Comparison of ENCODE assay signal across 9 mouse cellular contexts in the genomic region with DNA sequence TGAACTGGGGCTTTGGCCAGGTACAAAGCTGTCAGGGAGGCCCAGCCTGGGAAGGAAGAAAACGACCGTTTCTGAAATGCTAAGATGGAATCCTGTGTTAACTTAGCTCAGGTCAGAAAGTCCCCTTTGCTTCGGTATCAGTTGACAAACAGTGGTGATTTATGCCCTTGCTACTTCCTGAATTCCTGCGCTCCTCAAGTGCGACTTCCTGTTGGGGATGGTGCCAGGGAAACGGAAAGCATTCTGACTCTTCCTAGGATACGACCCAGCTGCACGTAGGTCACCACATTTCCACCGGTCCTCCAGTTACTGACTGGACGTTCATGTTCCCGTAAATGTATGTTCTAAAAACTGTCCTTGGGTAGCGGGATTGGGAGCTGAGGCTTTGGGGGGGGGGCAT.
DNase-seq lines count a peak whose midpoint lies in the region; ATAC-seq and TF ChIP-seq lines count a peak whose summit lies in the region.
"Had no signal": no experiment of that assay in that cellular context is flagged by ENCODE, and none has a peak within 500 bp of the region (broad histone marks: within the 10 kb centered on the region; RNA-seq: fewer than 3 reads in every experiment).

No protein-coding gene starts in this region.

- no peak for TF ChIP-seq POLR2A in liver, adult 2 months (IDR thresholded peaks at IDR 0.05; ENCODE audit: extremely low read depth, insufficient read depth, low read length)

- no peak overlapping the region for H3K9ac ChIP-seq in liver, adult 2 months (ENCODE audit: low read depth, low read length)
- no peak overlapping the region for H3K9ac ChIP-seq in liver, embryonic 11.5 days (ENCODE audit: low read depth, low read length)
- H3K9ac ChIP-seq in stomach, embryonic 16.5 days (ENCODE audit: low read length) = no peak overlapping the region
- H3K9ac ChIP-seq: hindbrain, embryonic 15.5 days had no signal

- ATAC-seq in liver, embryonic 11.5 days (replicated peaks; ENCODE audit: low FRiP score) = no peak
- no peak for ATAC-seq in stomach, embryonic 16.5 days (ENCODE audit: insufficient read depth, low FRiP score)

- WGBS in liver, adult 2 months = 53% methylated on average over 12 of the region's 12 CpGs
- WGBS in liver, embryonic 11.5 days = 34% methylated on average over 12 of the region's 12 CpGs
- WGBS in limb, embryonic 10.5 days = 40% methylated on average over 12 of the region's 12 CpGs
- WGBS in stomach, embryonic 16.5 days = 25% methylated on average over 12 of the region's 12 CpGs

- TF ChIP-seq CTCF in liver, adult 2 months (IDR thresholded peaks at IDR 0.05; ENCODE audit: low read depth, low read length) = no peak

- no peaks in the 10 kb centered on the region for H3K36me3 ChIP-seq in liver, adult 2 months (ENCODE audit: control insufficient read depth, insufficient read depth, low read length)
- no peaks in the 10 kb centered on the region for H3K36me3 ChIP-seq in liver, embryonic 11.5 days (ENCODE audit: control insufficient read depth, insufficient read depth, low read length)
- H3K36me3 ChIP-seq in limb, embryonic 10.5 days = no peaks in the 10 kb centered on the region
- H3K36me3 ChIP-seq in stomach, embryonic 16.5 days (ENCODE audit: control insufficient read depth, insufficient read depth, low read length) = no peaks in the 10 kb centered on the region
- H3K36me3 ChIP-seq: hindbrain, embryonic 15.5 days had no signal

- H3K4me3 ChIP-seq in liver, adult 2 months (ENCODE audit: insufficient read depth, low read depth, low read length) = no peak overlapping the region
- no peak overlapping the region for H3K4me3 ChIP-seq in liver, embryonic 11.5 days (ENCODE audit: low read depth, low read length)
- no peak overlapping the region for H3K4me3 ChIP-seq in limb, embryonic 10.5 days
- no peak overlapping the region for H3K4me3 ChIP-seq in stomach, embryonic 16.5 days (replicated peaks; ENCODE audit: low read length)
- H3K4me3 ChIP-seq: hindbrain, embryonic 15.5 days had no signal

- peaks cover 6% of the 10 kb centered on the region; the same call in 1 of the 2 replicates for H3K4me1 ChIP-seq in liver, adult 2 months (ENCODE audit: control insufficient read depth, insufficient read depth, low read length)
- 0 out of 2 replicates have a peak, but pooled peaks cover 2% of the 10 kb centered on the region for H3K4me1 ChIP-seq in liver, embryonic 11.5 days (replicated peaks; ENCODE audit: control insufficient read depth, insufficient read depth, low read length)
- peaks cover 53% of the 10 kb centered on the region for H3K4me1 ChIP-seq in limb, embryonic 10.5 days
- H3K4me1 ChIP-seq in stomach, embryonic 16.5 days (ENCODE audit: control insufficient read depth, insufficient read depth, low read length) = peaks cover 14% of the 10 kb centered on the region

- H3K79me2 ChIP-seq in liver, adult 2 months (ENCODE audit: control insufficient read depth, insufficient read depth, low read length) = no peaks in the 10 kb centered on the region

- no peak overlapping the region for H3K4me2 ChIP-seq in liver, embryonic 11.5 days
- no peak overlapping the region for H3K4me2 ChIP-seq in stomach, embryonic 16.5 days (ENCODE audit: low read depth, low read length)
- H3K4me2 ChIP-seq: hindbrain, embryonic 15.5 days had no signal

- H3K27me3 ChIP-seq in liver, adult 2 months (ENCODE audit: control insufficient read depth, insufficient read depth, low read length) = no peaks in the 10 kb centered on the region; the same call in 1 of the 2 replicates
- no peaks in the 10 kb centered on the region for H3K27me3 ChIP-seq in liver, embryonic 11.5 days (replicated peaks; ENCODE audit: control insufficient read depth, insufficient read depth, low read length)
- H3K27me3 ChIP-seq in limb, embryonic 10.5 days (ENCODE audit: low read depth, poor library complexity, severe bottlenecking) = no peaks in the 10 kb centered on the region
- no peaks in the 10 kb centered on the region for H3K27me3 ChIP-seq in stomach, embryonic 16.5 days (ENCODE audit: control insufficient read depth, insufficient read depth, low read length)
- H3K27me3 ChIP-seq: hindbrain, embryonic 15.5 days had no signal

- H3K9me3 ChIP-seq in liver, embryonic 11.5 days (ENCODE audit: control insufficient read depth, low read length) = no peaks in the 10 kb centered on the region
- no peaks in the 10 kb centered on the region for H3K9me3 ChIP-seq in limb, embryonic 10.5 days (replicated peaks)
- H3K9me3 ChIP-seq in stomach, embryonic 16.5 days (replicated peaks; ENCODE audit: control insufficient read depth, low read length) = no peaks in the 10 kb centered on the region
- H3K9me3 ChIP-seq: hindbrain, embryonic 15.5 days had no signal

- H3K27ac ChIP-seq in liver, adult 2 months (replicated peaks; ENCODE audit: insufficient read depth, low read depth, low read length) = 0 out of 2 replicates have a peak overlapping the region, but pooled peaks have one; percentile 16
- no peak overlapping the region for H3K27ac ChIP-seq in liver, embryonic 11.5 days (ENCODE audit: low read depth, low read length)
- H3K27ac ChIP-seq in limb, embryonic 10.5 days = peak overlapping the region; percentile 38; the same call in 1 of the 2 replicates
- H3K27ac ChIP-seq in stomach, embryonic 16.5 days (ENCODE audit: low read length) = peak overlapping the region; percentile 52; the same call in 1 of the 2 replicates
- H3K27ac ChIP-seq: hindbrain, embryonic 15.5 days had no signal

- DNase-seq in liver, adult 2 months (ENCODE audit: extremely low read depth, low read depth, low spot score) = peak; percentile 19
- DNase-seq in liver, embryonic 11.5 days (ENCODE audit: low spot score) = no peak
- DNase-seq in heart, postnatal 4 days = peak; percentile 61
- DNase-seq in limb, embryonic 10.5 days (ENCODE audit: low spot score) = peak; percentile 34
- DNase-seq in layer of hippocampus, adult 9-11 months = no peak
- DNase-seq in natural killer cell, adult 2 months (ENCODE audit: low spot score in 2 of 2) = no peak
- DNase-seq in layer of hippocampus, postnatal 36 days = no peak

Comparison
In these comparisons a context has a peak if more than half of its experiments do, and no peak if none do; other contexts are left out.
1. DNase-seq: peak in liver, adult 2 months (single experiment), heart, postnatal 4 days (single experiment) and limb, embryonic 10.5 days (single experiment); none in liver, embryonic 11.5 days (single experiment), layer of hippocampus, adult 9-11 months (single experiment), natural killer cell, adult 2 months (0 of 2) and layer of hippocampus, postnatal 36 days (0 of 2).